Mouse (Mus musculus) CH12.LX (cell line): ENCODE results near the gene Gtsf1l. TPM values are rescaled to one million over a fixed set of nuclear protein-coding genes. Genes with fewer than 3 reads are reported as not detected.
A peak's percentile ranks its signal among the peaks of the same experiment; 100 is the strongest.

Experiments
- DNase-seq: peaks from one replicate; pipeline ENCODE4 v3.0.0-alpha.2; 2013; ENCODE audit errors: extremely low read depth
- H3K27ac ChIP-seq: 2 replicates; pipeline ENCODE4 v1.5.1; 2012; ENCODE audit warnings: low read depth, mild to moderate bottlenecking, control low read depth, moderate library complexity; ENCODE audit not compliant: insufficient read depth
- H3K27me3 ChIP-seq: replicated peaks from 2 replicates; pipeline ENCODE3; 2012; ENCODE audit warnings: inconsistent platforms
- H3K36me3 ChIP-seq, 2 experiments: replicated peaks in 1 of 2; 2 replicates each; pipeline versions ENCODE3 to v1.6.1; 2012; ENCODE audit warnings: inconsistent platforms in 1 of 2, low read length in 1 of 2, mild to moderate bottlenecking in 1 of 2, mixed read lengths in 1 of 2, moderate library complexity in 1 of 2; ENCODE audit not compliant: control insufficient read depth in 1 of 2, insufficient read depth in 1 of 2
- H3K4me1 ChIP-seq, 2 experiments: 2 replicates each; pipeline ENCODE4 v1.6.1; 2012; ENCODE audit warnings: inconsistent platforms in 1 of 2, moderate library complexity in 1 of 2; ENCODE audit not compliant: insufficient read depth in 2 of 2, control insufficient read depth in 1 of 2
- H3K4me2 ChIP-seq: 2 replicates; pipeline ENCODE4 v1.6.1; 2012; ENCODE audit warnings: low read depth, mild to moderate bottlenecking, control low read depth; ENCODE audit not compliant: poor library complexity, insufficient read depth, severe bottlenecking
- H3K4me3 ChIP-seq, 3 experiments: fragments of 150-350 bp in 1 of 3; sonication (generic) in 1 of 3; replicated peaks in 1 of 3; 2 replicates each; pipeline versions ENCODE3 to v1.5.1; 2011 to 2012; ENCODE audit warnings: low read depth in 2 of 3, low read length in 2 of 3, mild to moderate bottlenecking in 2 of 3, moderate library complexity in 2 of 3, control low read depth in 1 of 3, improper control_type of control experiment in 1 of 3, inconsistent platforms in 1 of 3, mixed read lengths in 1 of 3; ENCODE audit not compliant: poor library complexity in 1 of 3
- H3K79me2 ChIP-seq: replicated peaks from 2 replicates; pipeline ENCODE4 v1.6.1; 2012; ENCODE audit warnings: mild to moderate bottlenecking, moderate library complexity; ENCODE audit not compliant: control insufficient read depth, poor library complexity, insufficient read depth, severe bottlenecking; ENCODE audit errors: extremely low read depth
- H3K9ac ChIP-seq: 2 replicates; pipeline ENCODE4 v1.6.1; 2012; ENCODE audit warnings: low read depth, mild to moderate bottlenecking, control low read depth, moderate library complexity; ENCODE audit not compliant: insufficient read depth
- H3K9me3 ChIP-seq: replicated peaks from 2 replicates; pipeline ENCODE3; 2012; ENCODE audit warnings: low read length, inconsistent platforms, mixed read lengths
- CHD2 ChIP-seq: IDR thresholded peaks from 2 replicates; pipeline ENCODE4 v1.6.1; 2011; ENCODE audit warnings: low read length, improper control_type of control experiment
- CTCF ChIP-seq, 2 experiments: IDR thresholded peaks in 1 of 2; conservative IDR thresholded peaks in 1 of 2; 2 replicates each; pipeline ENCODE4 v1.5.1; 2011 to 2012; ENCODE audit warnings: low read depth in 2 of 2, low read length in 2 of 2, improper control_type of control experiment in 1 of 2, inconsistent platforms in 1 of 2, mild to moderate bottlenecking in 1 of 2, moderate library complexity in 1 of 2
- E2F4 ChIP-seq: IDR thresholded peaks from 2 replicates; pipeline ENCODE4 v1.6.1; 2011; ENCODE audit warnings: low read depth, low read length, improper control_type of control experiment; ENCODE audit not compliant: insufficient replicate concordance
- ELF1 ChIP-seq: IDR thresholded peaks from 2 replicates; pipeline ENCODE4 v1.6.1; 2014; ENCODE audit warnings: low read depth, mild to moderate bottlenecking, inconsistent platforms, low read length, improper control_type of control experiment
- ETS1 ChIP-seq: conservative IDR thresholded peaks from 2 replicates; pipeline ENCODE4 v1.6.1; 2012; ENCODE audit warnings: low read depth, mild to moderate bottlenecking, inconsistent platforms, low read length, improper control_type of control experiment, moderate library complexity
- IRF4 ChIP-seq: IDR thresholded peaks from 2 replicates; pipeline ENCODE4 v1.6.1; 2014; ENCODE audit warnings: low read depth, mild to moderate bottlenecking, inconsistent platforms, low read length, improper control_type of control experiment
- MAFK ChIP-seq: IDR thresholded peaks from 2 replicates; pipeline ENCODE4 v1.6.1; 2011; ENCODE audit warnings: low read length, improper control_type of control experiment; ENCODE audit not compliant: insufficient replicate concordance
- MAZ ChIP-seq: IDR thresholded peaks from 2 replicates; pipeline ENCODE4 v1.6.1; 2012; ENCODE audit warnings: low read depth, mild to moderate bottlenecking, inconsistent platforms, low read length, improper control_type of control experiment, moderate library complexity
- MEF2A ChIP-seq: IDR thresholded peaks from 2 replicates; pipeline ENCODE4 v1.6.1; 2014; ENCODE audit warnings: low read depth, mild to moderate bottlenecking, inconsistent platforms, low read length, improper control_type of control experiment, borderline replicate concordance
- MXI1 ChIP-seq: IDR thresholded peaks from 2 replicates; pipeline ENCODE4 v1.6.1; 2011; ENCODE audit warnings: mild to moderate bottlenecking, low read depth, low read length, improper control_type of control experiment
- MYC ChIP-seq: IDR thresholded peaks from 2 replicates; pipeline ENCODE4 v1.6.1; 2011; ENCODE audit warnings: low read depth, mild to moderate bottlenecking, improper control_type of control experiment, low read length
- NRF1 ChIP-seq: IDR thresholded peaks from 2 replicates; pipeline ENCODE4 v1.6.1; 2014; ENCODE audit warnings: low read depth, mild to moderate bottlenecking, inconsistent platforms, low read length, improper control_type of control experiment, moderate library complexity
- RAD21 ChIP-seq: IDR thresholded peaks from 2 replicates; pipeline ENCODE4 v1.6.1; 2011; ENCODE audit warnings: low read depth, mild to moderate bottlenecking, low read length, improper control_type of control experiment, moderate library complexity
- SMC3 ChIP-seq: IDR thresholded peaks from 2 replicates; pipeline ENCODE4 v1.6.1; 2011; ENCODE audit warnings: low read depth, low read length, improper control_type of control experiment
- TCF12 ChIP-seq: IDR thresholded peaks from 2 replicates; pipeline ENCODE4 v1.6.1; 2014; ENCODE audit warnings: low read depth, mild to moderate bottlenecking, inconsistent platforms, low read length, improper control_type of control experiment
- UBTF ChIP-seq: IDR thresholded peaks from 2 replicates; pipeline ENCODE4 v1.6.1; 2012; ENCODE audit warnings: low read depth, mild to moderate bottlenecking, inconsistent platforms, low read length, improper control_type of control experiment, moderate library complexity
- USF1 ChIP-seq: IDR thresholded peaks from 2 replicates; pipeline ENCODE4 v1.6.1; 2014; ENCODE audit warnings: low read depth, mild to moderate bottlenecking, inconsistent platforms, low read length, improper control_type of control experiment
- USF2 ChIP-seq: conservative IDR thresholded peaks from 2 replicates; pipeline ENCODE4 v1.6.1; 2011; ENCODE audit warnings: low read depth, low read length, improper control_type of control experiment
- ZC3H11A ChIP-seq: IDR thresholded peaks from 2 replicates; pipeline ENCODE4 v1.6.1; 2012; ENCODE audit warnings: low read depth, mild to moderate bottlenecking, inconsistent platforms, low read length, improper control_type of control experiment
- ZMIZ1 ChIP-seq: IDR thresholded peaks from 2 replicates; pipeline ENCODE4 v1.6.1; 2012; ENCODE audit warnings: low read depth, mild to moderate bottlenecking, inconsistent platforms, low read length, improper control_type of control experiment
- dilution Hi-C: fragments of 300-500 bp; cut with MboI; formaldehyde crosslinking; loops from 2 replicates; pipeline ENCODE4 v1.14.3; 2020; ENCODE audit warnings: low sequenced_read_pairs; ENCODE audit not compliant: extremely low pct_unique_long_range_greater_than_20kb, extremely low pct_ligation_motif_present
- in situ Hi-C: fragments of 300-500 bp; cut with MboI; formaldehyde crosslinking; loops from 3 replicates; pipeline ENCODE4 v1.14.3; 2019; ENCODE audit warnings: low sequenced_read_pairs, low pct_ligation_motif_present, low pct_unique_long_range_greater_than_20kb, mixed read lengths
- polyA plus RNA-seq: library from polyadenylated mRNA; unstranded; fragments of >175 nt; gene quantifications from 2 replicates; pipeline ENCODE4 v1.2.1, GENCODE M21; 2012; ENCODE audit warnings: low read depth; ENCODE audit not compliant: insufficient read length
- total RNA-seq, 2 experiments: library from RNA; depleted of rRNA; stranded (reverse); fragments of 300-350 nt in 1 of 2; fragments of >200 nt in 1 of 2; gene quantifications; 2 replicates each; pipeline ENCODE4 v1.2.3; 2012 to 2014

The Gtsf1l gene
- total and polyA plus RNA-seq, 3 experiments, result not detected

DNA sequence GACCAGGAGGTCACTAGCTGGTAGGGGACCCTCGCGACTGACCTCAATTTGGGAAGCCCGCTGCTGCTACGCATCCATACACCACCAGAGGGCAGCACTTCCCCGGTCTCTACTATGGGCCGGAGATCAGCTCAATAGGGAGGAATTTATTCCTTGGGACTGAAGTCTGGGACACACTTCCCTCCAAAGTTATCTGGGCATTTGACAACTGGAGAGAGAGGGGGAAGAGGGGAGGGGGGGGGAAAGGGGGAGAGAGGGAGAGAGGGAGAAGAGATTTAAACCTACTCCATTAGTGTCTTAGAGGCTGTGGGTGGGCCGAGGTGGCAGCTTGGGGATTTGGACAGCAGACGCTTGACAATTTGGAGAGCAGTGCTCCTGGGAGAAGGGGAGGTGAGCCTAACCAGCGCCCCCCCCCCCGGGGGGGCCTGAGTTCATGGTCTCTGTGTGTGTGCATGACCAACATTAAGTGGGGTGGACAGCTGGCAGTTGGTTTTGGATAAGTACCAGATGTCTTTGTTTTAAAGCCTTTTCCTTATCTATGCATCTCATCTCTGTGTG lies 14.1 kb upstream of the Gtsf1l start:
- H3K9me3 ChIP-seq, result peaks cover 4% of the 10 kb centered on the region
- TF ChIP-seq RAD21 (peak; percentile 74), MAFK (no peak), ZC3H11A (peak; percentile 26; the same call in 1 of the 2 replicates), IRF4 (0 out of 2 replicates have a peak, but pooled peaks have one; percentile 11), CTCF (conservative IDR thresholded peaks at IDR 0.05 in 1 of 2, IDR thresholded peaks at IDR 0.05 in 1 of 2; ENCODE audit: low read depth in 2 of 2, low read length in 2 of 2) (peak; percentile 77), ELF1 (no peak), SMC3 (peak; percentile 79)
- H3K27me3 ChIP-seq, result peaks cover 70% of the 10 kb centered on the region
- H3K27ac ChIP-seq, result no peak overlapping the region
- H3K4me1 ChIP-seq, result peaks cover 11 to 23% of the 10 kb centered on the region in 2 experiments
- no peak overlapping the region for H3K4me3 ChIP-seq
- dilution Hi-C loops, result no loop called here
- no peak overlapping the region for H3K9ac ChIP-seq
- in situ Hi-C loops, result loop anchor here (10.0 kb wide), 1 partner anchor 213 kb away; no protein-coding TSS in a partner anchor
- H3K36me3 ChIP-seq, result no peaks in the 10 kb centered on the region
- H3K79me2 ChIP-seq, result no peaks in the 10 kb centered on the region
- no peak overlapping the region for H3K4me2 ChIP-seq
- DNase-seq, result peak; percentile 19

DNA sequence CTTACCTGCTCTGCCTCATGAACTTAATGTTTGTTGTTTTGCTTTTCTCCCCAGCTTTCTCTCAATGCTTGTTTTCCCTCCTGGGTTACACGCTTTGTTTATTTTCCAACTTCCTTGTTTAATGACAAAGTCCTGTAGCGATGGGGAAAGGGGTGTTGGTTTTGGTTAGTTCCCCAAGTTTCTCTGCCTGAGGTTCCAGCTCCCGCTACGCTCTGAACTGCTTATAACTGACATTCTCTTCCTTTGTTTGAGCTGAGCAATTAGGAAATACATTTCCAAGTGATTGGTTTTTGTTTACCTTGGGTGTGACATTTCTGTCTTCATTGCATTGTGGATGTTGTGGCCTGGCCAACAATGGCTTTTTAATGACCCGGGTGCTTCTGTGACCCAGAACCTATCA lies 12.9 kb upstream of the Gtsf1l start:
- TF ChIP-seq E2F4 (no peak), CHD2 (no peak), ZMIZ1 (no peak), NRF1 (no peak), MEF2A (no peak), MXI1 (no peak), UBTF (no peak), RAD21 (no peak), TCF12 (no peak), MYC (no peak), IRF4 (no peak), ZC3H11A (no peak), SMC3 (no peak), CTCF (conservative IDR thresholded peaks at IDR 0.05 in 1 of 2, IDR thresholded peaks at IDR 0.05 in 1 of 2; ENCODE audit: low read depth in 2 of 2, low read length in 2 of 2) (no peak), ETS1 (no peak), MAZ (no peak), USF2 (no peak), USF1 (no peak)
- in situ Hi-C loops, result loop anchor here (10.0 kb wide), 1 partner anchor 214 kb away; no protein-coding TSS in a partner anchor
- Histone ChIP-seq H3K36me3 (no peaks in the 10 kb centered on the region), H3K4me3 (no peak overlapping the region), H3K79me2 (no peaks in the 10 kb centered on the region), H3K4me1 (peaks cover 11 to 23% of the 10 kb centered on the region in 2 experiments), H3K27me3 (peaks cover 60% of the 10 kb centered on the region), H3K9me3 (peaks cover 2% of the 10 kb centered on the region), H3K9ac (no peak overlapping the region), H3K27ac (no peak overlapping the region), H3K4me2 (no peak overlapping the region)
- dilution Hi-C loops, result no loop called here
- no peak for DNase-seq
